Mouse (Mus musculus) heart, postnatal 0 days (tissue): ENCODE results near the gene Ppp1r3g. TPM values are rescaled to one million over a fixed set of nuclear protein-coding genes. Genes with fewer than 3 reads are reported as not detected.
A peak's percentile ranks its signal among the peaks of the same experiment; 100 is the strongest.

Source experiments
- ATAC-seq: fragments of 200-750 bp; cut with Nextera tagmentation; 2 replicates; pipeline ENCODE4 v1.8.0; 2017; ENCODE audit warnings: low read depth, moderate number of reproducible peaks, moderate library complexity; ENCODE audit not compliant: insufficient read depth
- DNase-seq: peaks from one replicate; pipeline ENCODE4 v3.0.0-alpha.2; 2016; ENCODE audit warnings: low spot score
- H3K27ac ChIP-seq: fragments of 300-500 bp; sonication (generic); 2 replicates; pipeline ENCODE4 v1.5.1; 2014; ENCODE audit warnings: low read depth, mild to moderate bottlenecking
- H3K27me3 ChIP-seq: fragments of 300-500 bp; sonication (generic); 2 replicates; pipeline ENCODE4 v1.6.1; 2014; ENCODE audit warnings: low read length, mixed read lengths; ENCODE audit not compliant: control insufficient read depth, insufficient read depth
- H3K36me3 ChIP-seq: fragments of 300-500 bp; sonication (generic); replicated peaks from 2 replicates; pipeline ENCODE4 v1.6.1; 2014; ENCODE audit warnings: low read length, mixed read lengths; ENCODE audit not compliant: control insufficient read depth, insufficient read depth
- H3K4me1 ChIP-seq: fragments of 300-500 bp; sonication (generic); 2 replicates; pipeline ENCODE4 v1.6.1; 2014; ENCODE audit warnings: antibody characterized with exemption; ENCODE audit not compliant: control insufficient read depth, insufficient read depth
- H3K4me2 ChIP-seq: fragments of 300-500 bp; sonication (generic); 2 replicates; pipeline ENCODE4 v1.6.1; 2014; ENCODE audit warnings: low read depth, mild to moderate bottlenecking, low read length, moderate library complexity
- H3K4me3 ChIP-seq: fragments of 300-500 bp; sonication (generic); 2 replicates; pipeline ENCODE4 v1.5.1; 2014; ENCODE audit warnings: low read depth, low read length
- H3K9ac ChIP-seq: fragments of 300-500 bp; sonication (generic); replicated peaks from 2 replicates; pipeline ENCODE4 v1.6.1; 2014; ENCODE audit warnings: low read depth, low read length, mixed read lengths
- H3K9me3 ChIP-seq: fragments of 300-500 bp; sonication (generic); replicated peaks from 2 replicates; pipeline ENCODE4 v1.6.1; 2016; ENCODE audit warnings: low read length; ENCODE audit not compliant: control insufficient read depth
- CTCF ChIP-seq: IDR thresholded peaks from 2 replicates; pipeline ENCODE4 v1.5.1; 2016; ENCODE audit warnings: antibody characterized with exemption, control low read depth, low read depth
- EP300 ChIP-seq: IDR thresholded peaks from 2 replicates; pipeline ENCODE4 v1.6.1; 2016; ENCODE audit warnings: antibody characterized with exemption, low read depth
- WGBS: fragments of 180-500 bp; shearing (Covaris S2); extraction: QIAGEN DNeasy Blood & Tissue Kit; methylation state at CpG from one replicate; pipeline ENCODE4 v1.1.7; 2014; 5-methylcytosine and 5-hydroxymethylcytosine counted together
- polyA plus RNA-seq: library from polyadenylated mRNA; unstranded; fragments of >200 nt; fragmentation: Nextera tagmentation; extraction: Ambion mirVana; gene quantifications from 2 replicates; pipeline ENCODE4 v1.2.1, GENCODE M21; 2015
- total RNA-seq: library from RNA; depleted of rRNA; stranded (reverse); fragments of >200 nt; gene quantifications from 2 replicates; pipeline ENCODE4 v1.2.3, GENCODE M21; 2014; ENCODE audit warnings: low replicate concordance; rRNA removed

Ppp1r3g gene
- total and polyA plus RNA-seq, 2 experiments from 2014 or later, result 2.5 to 11.8 TPM

DNA sequence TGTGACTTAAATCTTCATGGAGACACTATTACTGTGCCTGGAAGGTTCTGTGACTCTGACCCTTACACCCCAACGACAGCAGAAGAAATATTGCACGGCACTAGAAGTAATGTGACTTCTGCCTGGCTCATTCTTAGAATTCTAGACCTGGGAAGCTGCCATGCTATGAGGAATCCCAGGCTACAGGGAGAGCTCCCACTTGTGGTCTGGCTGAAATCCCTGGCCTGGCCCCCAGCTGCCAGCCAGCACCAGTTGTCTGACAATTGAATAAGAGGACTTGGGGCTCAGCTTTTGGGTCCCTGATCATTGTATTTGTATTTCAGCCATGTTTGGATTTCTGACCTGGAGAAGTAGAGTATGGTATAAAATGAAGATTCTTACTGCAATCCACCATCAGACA is 59.4 kb downstream of the Ppp1r3g start:
- DNase-seq (peak; percentile 29), ATAC-seq (peak; percentile 47; the same call in 1 of the 2 replicates)
- Histone ChIP-seq H3K27ac (no peak overlapping the region), H3K27me3 (no peaks in the 10 kb centered on the region), H3K36me3 (no peaks in the 10 kb centered on the region), H3K4me1 (peaks cover 13% of the 10 kb centered on the region), H3K4me3 (no peak overlapping the region), H3K4me2 (no peak overlapping the region), H3K9ac (no peak overlapping the region), H3K9me3 (no peaks in the 10 kb centered on the region)
- TF ChIP-seq CTCF (peak; percentile 40), EP300 (no peak)
- 24% methylated on average over 2 of the region's 2 CpGs for WGBS

- peaks cover 11% of the 10 kb centered on the region for H3K4me1 ChIP-seq
- ATAC-seq (peak; percentile 49; the same call in 1 of the 2 replicates), DNase-seq (peak; percentile 82)
- no peaks in the 10 kb centered on the region for H3K27me3 ChIP-seq
- no peak overlapping the region for H3K9ac ChIP-seq
- no peak overlapping the region for H3K4me3 ChIP-seq
- 57% methylated on average over 10 of the region's 10 CpGs for WGBS
- H3K4me2 ChIP-seq, result no peak overlapping the region
- no peak overlapping the region for H3K27ac ChIP-seq
- H3K36me3 ChIP-seq, result no peaks in the 10 kb centered on the region
- TF ChIP-seq EP300 (no peak), CTCF (peak; percentile 66)
- no peaks in the 10 kb centered on the region for H3K9me3 ChIP-seq
Observed at GRCm38 (mm10) chr13:36019309-36020274, 61.0 kb downstream of the Ppp1r3g start.

Other genes with a start within 250 kb of the Ppp1r3g start
- 5.9 TPM in 2 replicates for gene Rpp40, start 52.5 kb upstream of the Ppp1r3g start, total RNA-seq
- 7.5 and 10.9 TPM in 2 replicates for gene Rpp40, start 52.5 kb upstream of the Ppp1r3g start, polyA plus RNA-seq
- gene Fars2, start 158.6 kb downstream of the Ppp1r3g start, total RNA-seq, result 54.8 and 96.9 TPM in 2 replicates
- gene Fars2, start 158.6 kb downstream of the Ppp1r3g start, polyA plus RNA-seq, result 77.0 and 78.9 TPM in 2 replicates
- gene Lyrm4, start 158.7 kb downstream of the Ppp1r3g start, total RNA-seq, result 7.7 and 10.9 TPM in 2 replicates
- gene Lyrm4, start 158.7 kb downstream of the Ppp1r3g start, polyA plus RNA-seq, result 29.9 and 34.6 TPM in 2 replicates